Mouse (Mus musculus) lung, postnatal 0 days (tissue): ENCODE measurements around the gene Wrnip1.
A peak's percentile ranks its signal among the peaks of the same experiment; 100 is the strongest.

ENCODE experiments used
- CTCF ChIP-seq: IDR thresholded peaks from 2 replicates; pipeline ENCODE4 v1.5.1; 2016; ENCODE audit warnings: antibody characterized with exemption, mild to moderate bottlenecking
- EP300 ChIP-seq: IDR thresholded peaks from 2 replicates; pipeline ENCODE4 v1.6.1; 2016; ENCODE audit warnings: antibody characterized with exemption, mild to moderate bottlenecking, control low read depth

GRCm38 (mm10) chr13:32865591-32865990 lies 63.8 kb downstream of the Wrnip1 start:
- TF ChIP-seq CTCF = peak; percentile 47
- no peak for TF ChIP-seq EP300
